Mouse (Mus musculus) ES-Bruce4 (cell line): ENCODE results near the gene Slc7a3.

Experiments
- CTCF ChIP-seq: IDR thresholded peaks from one replicate; pipeline ENCODE4 v1.8.1; 2011; ENCODE audit warnings: low read depth, low read length
- EP300 ChIP-seq: IDR thresholded peaks from 2 replicates; pipeline ENCODE4 v1.6.1; 2011; ENCODE audit warnings: low read depth, low read length; ENCODE audit not compliant: insufficient read depth
- POLR2A ChIP-seq: IDR thresholded peaks from one replicate; pipeline ENCODE4 v1.8.1; 2011; ENCODE audit warnings: low read length; ENCODE audit not compliant: insufficient read depth

GRCm38 (mm10) chrX:101128559-101128958, 42.7 kb upstream of the Slc7a3 start:
- TF ChIP-seq CTCF (no peak), POLR2A (no peak), EP300 (no peak)
